Mouse (Mus musculus) left cerebral cortex, postnatal 36 days (tissue): Measurements from ENCODE around the gene Cplx1. TPM values are rescaled to one million over a fixed set of nuclear protein-coding genes. Genes with fewer than 3 reads are reported as not detected.
A peak's percentile ranks its signal among the peaks of the same experiment; 100 is the strongest.

ENCODE experiments used
- DNase-seq, 2 experiments: peaks; one replicate each; pipeline ENCODE4 v3.0.0; 2021 to 2022; ENCODE audit warnings: low spot score in 2 of 2, mixed read lengths in 1 of 2
- intact Hi-C: fragments of 180-260 bp; cut with DNase I; formaldehyde crosslinking; loops from one replicate; pipeline ENCODE4 v1.15.1; 2025
- total RNA-seq, 2 experiments: library from RNA; stranded (reverse); gene quantifications; 2 replicates each; pipeline ENCODE4 v1.2.3; 2021

Gene Cplx1
- total RNA-seq: 100 to 1,000 TPM; 644 to 792 TPM

- DNase-seq: peak; percentile 73 to 82
- intact Hi-C loops: no loop called here
These were observed at the start of gene Cplx1 for GRCm38 (mm10) chr5:108549489-108550206. TSS of gene Cplx1 (minus strand) at chr5:108550024.

DNA sequence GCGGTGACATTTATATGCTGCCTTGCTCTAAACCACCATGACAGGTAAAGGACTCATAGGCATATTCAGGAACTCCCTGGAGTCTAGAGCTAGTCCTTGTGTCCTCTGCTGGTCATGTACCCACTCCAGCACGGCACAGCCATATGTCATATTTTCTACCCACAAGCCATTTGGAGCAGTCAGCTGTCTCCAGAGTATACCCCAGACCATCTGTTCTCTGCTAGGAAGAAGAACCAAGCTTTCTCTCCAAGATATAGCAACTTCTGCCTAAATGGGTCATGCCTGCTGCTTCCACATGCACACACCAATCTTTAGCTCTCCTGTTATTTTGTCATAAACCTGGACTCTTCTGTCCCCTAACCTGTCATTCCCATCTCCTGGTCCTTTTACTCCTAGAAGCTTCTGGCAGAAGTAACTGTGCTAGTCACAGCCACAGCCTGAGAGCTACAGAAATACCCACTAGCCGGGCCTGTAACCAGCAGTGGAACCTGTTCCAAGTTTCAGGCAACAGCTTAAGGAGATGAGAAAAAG is 31.6 kb upstream of the Cplx1 start:
- peak; percentile 69 to 70 for DNase-seq
- intact Hi-C loops: no loop called here

DNA sequence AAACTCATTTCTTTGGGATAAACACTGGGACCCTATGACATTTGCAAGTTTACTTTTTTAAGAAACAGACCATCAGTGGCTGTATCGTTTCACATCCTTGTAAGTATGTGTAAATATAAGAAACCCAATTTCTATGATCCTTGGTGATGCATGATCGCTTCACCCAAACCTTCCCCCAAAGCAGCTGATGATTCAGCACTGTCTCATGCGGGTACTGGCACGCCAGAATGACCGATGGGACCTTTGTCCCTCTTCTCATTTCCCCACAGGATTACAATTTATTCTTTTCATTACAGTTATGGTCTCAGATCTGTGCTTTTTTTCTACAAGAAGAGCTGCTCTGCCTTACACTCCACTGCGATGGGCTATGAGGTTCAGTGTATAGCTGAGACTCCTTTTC is 23.2 kb upstream of the Cplx1 start:
- no peak for DNase-seq
- intact Hi-C loops: no loop called here

DNA sequence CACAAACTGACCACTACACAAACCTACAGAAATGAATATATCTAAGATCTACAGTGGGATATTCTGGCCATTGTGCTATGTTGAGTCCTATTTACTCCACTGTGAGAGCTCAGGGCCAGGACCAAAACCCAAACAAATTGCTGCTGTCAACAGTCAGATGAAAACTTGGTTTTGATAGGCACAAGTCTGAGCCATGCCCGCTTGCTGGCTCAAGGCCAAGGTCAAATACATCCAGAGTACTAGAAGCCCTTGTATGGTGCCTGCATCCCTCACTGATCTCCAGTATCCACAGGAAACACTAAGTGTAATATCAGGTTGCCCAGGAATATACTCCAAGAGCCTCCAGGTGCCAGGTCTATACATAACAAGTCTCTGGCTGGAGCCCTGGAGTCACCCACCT is 21.2 kb upstream of the Cplx1 start:
- intact Hi-C loops: no loop called here
- no peak for DNase-seq

DNA sequence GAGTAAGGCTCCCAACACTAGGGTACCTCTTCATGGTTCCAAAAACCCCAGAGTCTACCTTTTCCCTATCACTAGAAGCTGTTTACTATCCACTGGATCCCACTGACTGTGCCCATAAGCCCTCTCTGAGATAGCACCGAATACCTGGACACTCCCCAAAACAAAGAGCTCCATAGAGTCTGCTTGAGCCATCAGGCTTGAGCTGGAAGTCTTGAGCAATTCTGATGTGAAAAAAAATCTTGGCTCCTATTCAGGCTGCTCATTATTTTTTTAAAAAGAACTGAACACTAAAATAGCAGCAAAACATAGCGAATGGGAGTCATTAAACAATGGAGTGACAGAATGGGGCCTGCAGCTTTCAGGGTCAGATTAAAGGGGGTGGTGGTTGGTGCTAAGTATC is 17.3 kb upstream of the Cplx1 start:
- no peak for DNase-seq

DNA sequence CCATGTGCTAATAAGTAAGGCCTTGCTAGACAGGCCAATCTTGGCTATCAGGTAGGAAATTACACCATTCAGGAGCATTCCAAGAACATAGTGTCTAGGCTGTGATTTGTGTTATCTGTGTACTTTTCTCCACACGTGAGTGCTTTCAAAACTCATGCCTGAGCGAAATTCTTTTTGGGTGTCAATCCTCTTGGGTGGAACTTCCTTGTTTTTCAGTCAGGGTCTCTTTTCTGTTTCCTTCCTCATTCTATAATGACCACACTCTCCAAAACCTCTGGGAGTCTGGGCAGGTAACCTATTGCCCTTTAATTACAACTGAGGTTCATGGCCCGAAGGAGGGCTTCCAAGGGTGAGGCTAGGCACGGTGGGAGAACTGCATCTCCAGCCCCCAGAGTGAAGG is 16.7 kb upstream of the Cplx1 start:
- no peak for DNase-seq
- intact Hi-C loops: no loop called here

More for the DNA sequence above, 17.3 kb upstream of the Cplx1 start:
- intact Hi-C loops: no loop called here

DNA sequence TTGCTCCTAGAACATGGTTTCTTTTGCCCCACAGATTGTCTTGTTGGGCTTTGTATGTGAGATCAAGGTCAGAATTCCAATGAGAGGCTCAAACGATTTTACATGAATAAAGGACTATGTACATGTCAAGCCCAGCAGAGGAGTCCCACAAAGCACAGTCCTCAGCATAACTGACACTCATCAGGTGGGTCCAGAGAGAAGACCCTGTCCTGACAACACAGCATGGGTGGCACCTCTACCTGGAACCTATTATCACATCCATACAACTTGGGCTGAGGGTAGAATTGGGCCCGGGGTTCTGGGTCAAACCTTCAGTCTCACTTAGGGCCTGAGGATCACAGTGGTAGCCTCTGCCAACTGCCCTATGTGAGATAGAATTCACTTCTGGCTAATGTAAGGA is 15.6 kb upstream of the Cplx1 start:
- intact Hi-C loops: no loop called here

GRCm38 (mm10) chr5:108564346-108564745 is 14.5 kb upstream of the Cplx1 start:
- no peak for DNase-seq
- intact Hi-C loops: no loop called here

More for the DNA sequence above, 15.6 kb upstream of the Cplx1 start:
- DNase-seq: no peak

DNA sequence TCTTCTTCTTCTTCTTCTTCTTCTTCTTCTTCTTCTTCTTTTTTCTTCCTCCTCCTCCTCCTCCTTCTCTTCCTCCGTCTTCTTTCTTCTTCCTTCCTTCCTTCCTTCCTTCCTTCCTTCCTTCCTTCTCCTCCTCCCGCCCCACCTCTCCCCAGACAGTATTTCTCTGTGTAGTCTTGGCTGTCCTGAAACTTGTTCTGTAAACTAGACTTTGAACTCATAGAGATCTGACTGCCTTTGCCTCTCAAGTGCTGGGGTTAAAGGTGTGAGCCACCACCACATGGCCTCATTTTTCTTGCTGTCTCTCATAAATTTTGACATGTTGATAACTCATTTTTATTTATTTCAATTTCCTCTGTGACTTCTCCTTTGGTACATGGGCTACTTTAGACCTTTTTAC is 12.7 kb upstream of the Cplx1 start:
- intact Hi-C loops: no loop called here
- no peak for DNase-seq

- no peak for DNase-seq
- intact Hi-C loops: no loop called here
These were observed 7.2 kb upstream of the Cplx1 start for GRCm38 (mm10) chr5:108556986-108557385.

DNA sequence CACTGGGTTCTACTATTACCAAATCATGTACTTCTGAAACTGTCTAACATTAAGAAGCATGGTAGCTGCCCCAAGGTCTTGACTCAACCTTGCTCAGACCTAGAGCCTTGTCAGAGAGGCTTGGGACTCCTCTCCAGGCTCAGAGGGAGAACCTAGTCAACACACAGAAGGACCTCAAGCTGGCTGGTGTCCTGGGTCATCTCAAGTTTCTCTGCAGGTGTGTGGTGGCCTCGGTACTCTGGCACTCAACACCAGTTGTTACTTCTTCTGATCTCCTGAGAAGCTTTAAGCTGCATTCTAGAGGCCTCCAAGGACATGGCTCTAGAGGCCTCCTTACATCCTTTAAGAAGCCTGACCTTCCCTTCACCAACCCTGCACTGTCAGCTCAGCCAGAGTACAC is 4.2 kb upstream of the Cplx1 start:
- intact Hi-C loops: no loop called here
- DNase-seq: no peak

DNA sequence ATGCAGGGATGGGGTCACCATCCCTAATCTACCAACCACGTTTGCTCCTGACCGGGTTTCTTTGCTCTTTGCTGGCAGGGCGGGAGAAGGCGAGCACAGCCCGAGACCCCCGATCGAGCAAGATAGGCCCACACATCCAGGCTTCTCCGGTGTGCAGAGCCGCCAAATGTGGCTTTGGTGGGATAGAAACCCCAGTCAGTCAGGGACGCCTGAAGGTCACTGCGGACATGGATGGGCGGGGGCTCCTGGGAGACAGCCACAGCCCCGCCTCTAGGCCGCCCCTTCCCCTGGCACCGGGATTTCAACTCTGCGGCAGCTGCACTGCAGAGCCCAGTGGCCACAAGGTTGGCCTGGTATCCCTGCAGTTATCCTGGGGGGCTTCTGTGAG is 377 bp upstream of the Cplx1 start:
- no peak for DNase-seq
- intact Hi-C loops: no loop called here

DNA sequence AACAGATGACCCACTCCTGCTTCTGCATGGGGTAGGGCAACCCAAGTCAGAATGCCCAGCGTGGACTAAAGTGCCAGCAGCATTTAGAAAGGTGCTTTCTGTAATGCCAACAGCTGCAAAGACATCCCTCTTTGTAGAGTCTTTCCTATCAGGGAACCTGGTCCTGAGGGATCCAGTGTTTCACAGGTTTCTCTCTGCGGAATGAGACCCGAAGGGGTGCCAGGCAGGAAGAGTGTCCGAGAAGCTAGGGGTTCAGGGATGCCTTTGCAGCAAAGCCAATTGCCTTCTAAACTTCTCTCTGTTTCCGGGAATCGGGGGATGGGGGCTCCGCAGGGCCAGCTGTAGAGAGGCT is 711 bp downstream of the Cplx1 start:
- DNase-seq: no peak
- intact Hi-C loops: no loop called here

DNA sequence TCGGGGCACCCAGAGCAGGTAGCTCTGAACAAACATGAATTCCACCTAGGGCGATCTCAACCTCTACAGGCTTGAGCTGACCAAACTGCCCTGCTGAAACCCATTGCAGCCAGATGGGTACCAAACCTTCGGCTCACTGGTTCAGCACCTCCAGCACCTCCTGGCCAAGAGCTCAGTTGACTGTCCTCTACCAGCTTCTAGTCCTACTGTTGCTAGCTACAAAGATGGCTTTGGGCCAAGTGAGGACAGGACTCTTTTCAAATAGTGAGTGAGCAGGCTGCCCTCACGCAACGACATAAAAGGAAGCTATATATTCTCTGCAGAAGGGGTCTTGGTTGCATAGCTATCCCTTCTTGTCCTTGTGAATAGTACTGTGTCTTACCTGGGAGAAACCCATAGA is 2.2 kb downstream of the Cplx1 start:
- DNase-seq: no peak
- intact Hi-C loops: no loop called here

- DNase-seq: no peak
- intact Hi-C loops: no loop called here
These were observed 6.1 kb downstream of the Cplx1 start for GRCm38 (mm10) chr5:108543516-108544291.

DNA sequence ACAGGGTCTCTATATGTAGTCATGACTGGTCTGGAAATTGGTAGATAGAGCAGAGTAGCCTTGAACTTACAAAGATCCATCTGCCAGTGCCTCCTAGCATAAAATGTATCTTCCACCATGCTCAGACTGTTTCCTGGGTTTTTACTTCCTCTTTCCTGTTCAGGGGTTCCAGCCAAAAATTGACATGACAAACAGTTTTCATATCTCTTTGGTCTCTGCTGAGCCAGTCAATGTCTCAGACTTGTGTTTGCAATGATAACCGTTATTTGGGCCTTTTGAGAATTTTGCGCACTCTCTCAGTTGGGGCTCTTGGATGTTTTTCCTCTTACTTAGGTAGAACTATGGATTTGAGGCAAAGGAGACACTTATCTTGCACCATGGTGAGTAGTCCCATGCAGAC is 15.6 kb downstream of the Cplx1 start:
- DNase-seq: no peak
- intact Hi-C loops: no loop called here

DNA sequence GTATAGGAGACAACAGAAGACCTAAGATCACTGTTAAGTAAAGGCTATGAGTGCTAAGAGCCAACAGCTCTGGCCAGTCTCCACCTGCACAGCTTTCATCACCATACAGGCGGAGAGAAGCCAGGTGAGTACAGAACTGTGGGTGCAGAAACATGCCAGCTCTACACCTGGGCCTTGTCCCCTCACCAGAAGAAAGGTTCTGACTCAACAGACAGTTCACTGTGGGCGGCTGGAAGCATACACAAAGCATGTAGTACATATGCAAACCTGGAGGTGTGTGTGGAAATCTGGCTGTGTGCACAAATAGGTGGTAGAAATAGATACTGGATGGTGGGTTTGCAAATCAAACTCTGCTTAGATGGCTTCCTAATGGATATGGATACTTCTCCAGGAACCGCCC is 27.2 kb downstream of the Cplx1 start:
- DNase-seq: no peak
- intact Hi-C loops: no loop called here

DNA sequence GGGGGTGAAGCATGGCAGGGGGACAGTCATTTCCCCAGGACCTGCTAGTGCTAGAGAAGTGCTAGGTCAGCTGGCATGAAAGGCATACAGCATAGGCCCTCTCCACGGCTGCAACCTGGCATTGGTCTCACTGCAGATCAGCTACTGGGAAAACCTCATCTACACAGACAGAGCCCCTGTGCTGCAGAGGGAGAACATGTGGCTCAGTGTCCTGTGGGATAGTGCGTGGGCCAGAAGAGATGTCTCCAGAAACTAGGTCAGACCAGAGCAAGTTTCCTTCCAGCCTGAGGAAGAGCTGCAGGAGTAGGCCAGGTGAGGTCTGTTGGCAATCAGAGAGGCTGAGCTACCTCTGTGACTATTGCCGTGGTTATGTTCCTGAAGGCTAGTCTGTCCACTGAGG is 27.9 kb downstream of the Cplx1 start:
- no peak for DNase-seq
- intact Hi-C loops: no loop called here

GRCm38 (mm10) chr5:108521016-108521415 is 28.8 kb downstream of the Cplx1 start:
- DNase-seq: no peak
- intact Hi-C loops: no loop called here

DNA sequence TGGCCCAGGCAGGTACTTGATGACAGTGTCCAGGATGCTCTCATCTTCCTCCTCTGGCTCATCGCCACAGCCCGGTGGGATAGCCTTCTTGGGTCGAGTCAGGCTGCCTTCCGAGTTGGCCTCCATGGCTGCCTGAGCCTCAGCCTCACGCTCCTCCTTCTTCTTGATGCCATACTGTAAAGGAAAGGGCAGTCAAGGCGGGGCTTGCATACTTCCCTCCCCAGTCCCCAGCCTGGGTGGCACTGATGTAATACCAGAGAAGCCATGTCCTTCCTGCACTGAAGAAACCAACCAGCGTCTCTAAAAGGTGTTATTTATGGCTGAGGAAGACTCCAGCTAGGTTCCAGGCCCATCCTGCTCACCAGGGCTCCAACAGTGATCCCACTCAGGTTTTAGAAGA is 29.7 kb downstream of the Cplx1 start:
- DNase-seq: no peak
- intact Hi-C loops: no loop called here

- DNase-seq: no peak
- intact Hi-C loops: no loop called here
These were observed 30.9 kb downstream of the Cplx1 start for GRCm38 (mm10) chr5:108518951-108519350.
